Mouse (Mus musculus) hindbrain, embryonic 15.5 days (tissue): Measurements from ENCODE around the gene Nwd1. TPM values are rescaled to one million over a fixed set of nuclear protein-coding genes. Genes with fewer than 3 reads are reported as not detected.
A peak's percentile ranks its signal among the peaks of the same experiment; 100 is the strongest.

Experiments
- ATAC-seq: fragments of 200-750 bp; cut with Nextera tagmentation; 2 replicates; pipeline ENCODE4 v1.8.0; 2017; ENCODE audit warnings: low read depth, moderate number of reproducible peaks, moderate TSS enrichment; ENCODE audit not compliant: low FRiP score
- H3K27ac ChIP-seq: fragments of 300-500 bp; sonication (generic); replicated peaks from 2 replicates; pipeline ENCODE4 v1.5.1; 2015; ENCODE audit warnings: mild to moderate bottlenecking, inconsistent platforms
- H3K27me3 ChIP-seq: fragments of 300-500 bp; sonication (generic); 2 replicates; pipeline ENCODE4 v1.6.1; 2015; ENCODE audit warnings: control low read depth, inconsistent platforms
- H3K36me3 ChIP-seq: fragments of 300-500 bp; sonication (generic); 2 replicates; pipeline ENCODE4 v1.6.1; 2015; ENCODE audit warnings: control low read depth, inconsistent platforms
- H3K4me1 ChIP-seq: fragments of 300-500 bp; sonication (generic); replicated peaks from 2 replicates; pipeline ENCODE4 v1.6.1; 2015; ENCODE audit warnings: control low read depth, inconsistent platforms
- H3K4me2 ChIP-seq: fragments of 300-500 bp; sonication (generic); 2 replicates; pipeline ENCODE4 v1.6.1; 2015; ENCODE audit warnings: moderate library complexity, mild to moderate bottlenecking, inconsistent platforms
- H3K4me3 ChIP-seq: fragments of 300-500 bp; sonication (generic); 2 replicates; pipeline ENCODE4 v1.5.1; 2015; ENCODE audit warnings: mild to moderate bottlenecking, inconsistent platforms
- H3K9ac ChIP-seq: fragments of 300-500 bp; sonication (generic); 2 replicates; pipeline ENCODE4 v1.6.1; 2015; ENCODE audit warnings: inconsistent platforms
- H3K9me3 ChIP-seq: fragments of 300-500 bp; sonication (generic); 2 replicates; pipeline ENCODE4 v1.6.1; 2016; ENCODE audit warnings: control low read depth, inconsistent platforms
- WGBS: fragments of 180-500 bp; shearing (Covaris S2); methylation state at CpG from one replicate; pipeline ENCODE4 v1.1.7; 2015; 5-methylcytosine and 5-hydroxymethylcytosine counted together
- polyA plus RNA-seq: library from polyadenylated mRNA; unstranded; fragments of >200 nt; fragmentation: Nextera tagmentation; extraction: Ambion mirVana; gene quantifications from 2 replicates; pipeline ENCODE4 v1.2.1, GENCODE M21; 2015

Gene Nwd1
- polyA plus RNA-seq, 1 experiment from 2014 or later: 2.3 TPM

GRCm38 (mm10) chr8:72720541-72720940 lies 74.0 kb downstream of the Nwd1 start:
- H3K9ac ChIP-seq: no peak overlapping the region
- 40% methylated on average over 1 of the region's 1 CpGs for WGBS
- H3K4me3 ChIP-seq: no peak overlapping the region
- no peaks in the 10 kb centered on the region for H3K27me3 ChIP-seq
- H3K27ac ChIP-seq: no peak overlapping the region
- H3K36me3 ChIP-seq: peaks cover 10% of the 10 kb centered on the region
- no peak overlapping the region for H3K4me2 ChIP-seq
- H3K4me1 ChIP-seq: peaks cover 11% of the 10 kb centered on the region
- H3K9me3 ChIP-seq: no peaks in the 10 kb centered on the region
- no peak for ATAC-seq

GRCm38 (mm10) chr8:72722769-72723650 lies 76.5 kb downstream of the Nwd1 start, which contains the start of gene Sin3b:
Gene Sin3b, plus strand, starts transcription at chr8:72723285.
- H3K4me2 ChIP-seq: peak within 1 kb of the TSS; percentile 88
- no peaks in the 10 kb centered on the region for H3K9me3 ChIP-seq
- H3K4me1 ChIP-seq: peaks cover 14% of the 10 kb centered on the region
- H3K27me3 ChIP-seq: no peaks in the 10 kb centered on the region
- ATAC-seq: peak; percentile 98
- peak within 1 kb of the TSS; percentile 69; the same call in 1 of the 2 replicates for H3K27ac ChIP-seq
- peak within 1 kb of the TSS; percentile 56 for H3K4me3 ChIP-seq
- H3K36me3 ChIP-seq: peaks cover 35% of the 10 kb centered on the region
- H3K9ac ChIP-seq: peak within 1 kb of the TSS; percentile 72
- WGBS: 15% methylated on average over 51 of the region's 56 CpGs

GRCm38 (mm10) chr8:72723651-72724001 lies 77.1 kb downstream of the Nwd1 start:
- H3K4me2 ChIP-seq: peak overlapping the region; percentile 88
- no peaks in the 10 kb centered on the region for H3K27me3 ChIP-seq
- peak overlapping the region; percentile 69; the same call in 1 of the 2 replicates for H3K27ac ChIP-seq
- peak; percentile 32 for ATAC-seq
- under 1% methylated on average over 30 of the region's 30 CpGs for WGBS
- H3K9ac ChIP-seq: peak overlapping the region; percentile 72
- H3K4me1 ChIP-seq: peaks cover 20% of the 10 kb centered on the region
- H3K36me3 ChIP-seq: peaks cover 40% of the 10 kb centered on the region
- no peaks in the 10 kb centered on the region for H3K9me3 ChIP-seq
- H3K4me3 ChIP-seq: peak overlapping the region; percentile 56

GRCm38 (mm10) chr8:72728636-72729035 lies 82.1 kb downstream of the Nwd1 start:
- Histone ChIP-seq H3K27me3 (no peaks in the 10 kb centered on the region), H3K27ac (no peak overlapping the region), H3K4me2 (no peak overlapping the region), H3K36me3 (peaks cover 88% of the 10 kb centered on the region), H3K4me3 (no peak overlapping the region), H3K9me3 (no peaks in the 10 kb centered on the region), H3K4me1 (peaks cover 24% of the 10 kb centered on the region), H3K9ac (no peak overlapping the region)
- 57% methylated on average over 1 of the region's 1 CpGs for WGBS
- peak; percentile 58; the same call in 1 of the 2 replicates for ATAC-seq

DNA sequence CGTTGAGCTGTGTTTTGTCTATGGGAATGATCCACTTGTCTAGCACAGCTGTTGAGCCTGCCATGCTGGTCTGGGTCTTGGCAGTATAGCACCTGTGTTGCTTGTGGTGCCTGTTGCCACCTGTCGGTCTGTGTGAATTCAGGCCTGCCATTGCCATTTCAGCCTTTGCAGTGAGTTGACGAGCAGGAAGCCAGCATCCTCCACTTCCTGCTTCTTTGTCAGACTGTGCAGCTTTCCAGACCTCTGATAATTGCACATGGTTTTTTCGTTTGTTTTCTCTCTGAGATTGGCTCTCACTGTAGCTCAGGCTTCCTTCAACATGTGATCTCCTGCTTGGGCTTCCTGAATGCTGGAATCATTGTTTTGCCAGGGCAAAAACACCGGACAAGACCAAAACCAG lies 88.5 kb downstream of the Nwd1 start:
- no peak for ATAC-seq
- no peaks in the 10 kb centered on the region for H3K4me1 ChIP-seq
- no peaks in the 10 kb centered on the region for H3K27me3 ChIP-seq
- H3K27ac ChIP-seq: no peak overlapping the region
- no peak overlapping the region for H3K4me2 ChIP-seq
- H3K9ac ChIP-seq: no peak overlapping the region
- H3K36me3 ChIP-seq: peaks cover 94% of the 10 kb centered on the region
- 87% methylated on average over 5 of the region's 5 CpGs for WGBS
- no peaks in the 10 kb centered on the region for H3K9me3 ChIP-seq
- no peak overlapping the region for H3K4me3 ChIP-seq

GRCm38 (mm10) chr8:72736868-72737267 lies 90.4 kb downstream of the Nwd1 start:
- peaks cover 81% of the 10 kb centered on the region for H3K36me3 ChIP-seq
- H3K9ac ChIP-seq: no peak overlapping the region
- H3K9me3 ChIP-seq: no peaks in the 10 kb centered on the region
- no peaks in the 10 kb centered on the region for H3K4me1 ChIP-seq
- no peak for ATAC-seq
- no peak overlapping the region for H3K27ac ChIP-seq
- no peak overlapping the region for H3K4me3 ChIP-seq
- no peaks in the 10 kb centered on the region for H3K27me3 ChIP-seq
- no peak overlapping the region for H3K4me2 ChIP-seq

GRCm38 (mm10) chr8:72746061-72746460 lies 99.5 kb downstream of the Nwd1 start:
- Histone ChIP-seq H3K9ac (no peak overlapping the region), H3K36me3 (peaks cover 92% of the 10 kb centered on the region), H3K9me3 (no peaks in the 10 kb centered on the region), H3K27ac (no peak overlapping the region), H3K4me3 (no peak overlapping the region), H3K27me3 (no peaks in the 10 kb centered on the region), H3K4me2 (no peak overlapping the region), H3K4me1 (no peaks in the 10 kb centered on the region)
- peak; percentile 58 for ATAC-seq
- 54% methylated on average over 5 of the region's 5 CpGs for WGBS

GRCm38 (mm10) chr8:72749846-72750245 lies 103.3 kb downstream of the Nwd1 start:
- H3K4me1 ChIP-seq: no peaks in the 10 kb centered on the region
- no peak overlapping the region for H3K4me2 ChIP-seq
- H3K27ac ChIP-seq: no peak overlapping the region
- no peak overlapping the region for H3K9ac ChIP-seq
- no peaks in the 10 kb centered on the region for H3K9me3 ChIP-seq
- no peak overlapping the region for H3K4me3 ChIP-seq
- H3K36me3 ChIP-seq: peaks cover 91% of the 10 kb centered on the region
- WGBS: 96% methylated on average over 26 of the region's 26 CpGs
- no peak for ATAC-seq
- no peaks in the 10 kb centered on the region for H3K27me3 ChIP-seq

- Histone ChIP-seq H3K9me3 (no peaks in the 10 kb centered on the region), H3K9ac (no peak overlapping the region), H3K4me2 (no peak overlapping the region), H3K4me3 (no peak overlapping the region), H3K36me3 (peaks cover 87% of the 10 kb centered on the region), H3K27ac (no peak overlapping the region), H3K4me1 (no peaks in the 10 kb centered on the region), H3K27me3 (no peaks in the 10 kb centered on the region)
- no peak for ATAC-seq
- WGBS: 93% methylated on average over 6 of the region's 6 CpGs
These were observed 103.8 kb downstream of the Nwd1 start for GRCm38 (mm10) chr8:72750266-72750665.

- no peak overlapping the region for H3K4me3 ChIP-seq
- H3K9ac ChIP-seq: no peak overlapping the region
- H3K36me3 ChIP-seq: peaks cover 89% of the 10 kb centered on the region
- no peaks in the 10 kb centered on the region for H3K4me1 ChIP-seq
- H3K9me3 ChIP-seq: no peaks in the 10 kb centered on the region
- no peak overlapping the region for H3K4me2 ChIP-seq
- no peak overlapping the region for H3K27ac ChIP-seq
- whole genome bisulfite sequencing: 81% methylated on average over 3 of the region's 3 CpGs
- ATAC-seq: no peak
- H3K27me3 ChIP-seq: no peaks in the 10 kb centered on the region
These were observed 104.6 kb downstream of the Nwd1 start for GRCm38 (mm10) chr8:72751126-72751525.

GRCm38 (mm10) chr8:72752289-72752688 lies 105.8 kb downstream of the Nwd1 start:
- no peaks in the 10 kb centered on the region for H3K4me1 ChIP-seq
- no peaks in the 10 kb centered on the region for H3K9me3 ChIP-seq
- H3K36me3 ChIP-seq: peaks cover 89% of the 10 kb centered on the region
- ATAC-seq: no peak
- no peak overlapping the region for H3K27ac ChIP-seq
- WGBS: 82% methylated on average over 3 of the region's 3 CpGs
- H3K27me3 ChIP-seq: no peaks in the 10 kb centered on the region
- no peak overlapping the region for H3K4me3 ChIP-seq
- no peak overlapping the region for H3K4me2 ChIP-seq
- H3K9ac ChIP-seq: no peak overlapping the region

- ATAC-seq: no peak
- no peaks in the 10 kb centered on the region for H3K4me1 ChIP-seq
- H3K27me3 ChIP-seq: no peaks in the 10 kb centered on the region
- H3K9ac ChIP-seq: no peak overlapping the region
- 93% methylated on average over 9 of the region's 9 CpGs for WGBS
- H3K36me3 ChIP-seq: peaks cover 87% of the 10 kb centered on the region
- H3K4me3 ChIP-seq: no peak overlapping the region
- H3K27ac ChIP-seq: no peak overlapping the region
- H3K9me3 ChIP-seq: no peaks in the 10 kb centered on the region
- no peak overlapping the region for H3K4me2 ChIP-seq
These were observed 106.7 kb downstream of the Nwd1 start for GRCm38 (mm10) chr8:72753165-72753564.
